Mouse (Mus musculus) lung, postnatal 4 days (tissue): Measurements from ENCODE around the gene Slc6a4.

Source experiments
- DNase-seq, 2 experiments: peaks; one replicate each; pipeline ENCODE4 v3.0.0; 2021

Gene Slc6a4

GRCm38 (mm10) chr11:76997916-76998704, at the start of gene Slc6a4:
Gene Slc6a4 (plus strand): TSS chr11:76998603.
- DNase-seq: peak in 1 of 2 experiments; percentile 22

GRCm38 (mm10) chr11:76953536-76953935, 44.9 kb upstream of the Slc6a4 start:
- no peak for DNase-seq

- DNase-seq: no peak
Observed at GRCm38 (mm10) chr11:76965703-76966102, 32.7 kb upstream of the Slc6a4 start.

GRCm38 (mm10) chr11:76970328-76970727, 28.1 kb upstream of the Slc6a4 start:
- DNase-seq: no peak

- no peak for DNase-seq
Observed at GRCm38 (mm10) chr11:76974680-76975319, 23.6 kb upstream of the Slc6a4 start.

- DNase-seq: no peak
Observed at GRCm38 (mm10) chr11:76981570-76982141, 16.7 kb upstream of the Slc6a4 start.

- DNase-seq: no peak
Observed at GRCm38 (mm10) chr11:76982415-76982814, 16.0 kb upstream of the Slc6a4 start.

GRCm38 (mm10) chr11:76983641-76984040, 14.8 kb upstream of the Slc6a4 start:
- DNase-seq: no peak

GRCm38 (mm10) chr11:76984173-76984572, 14.2 kb upstream of the Slc6a4 start:
- DNase-seq: no peak

- DNase-seq: no peak
Observed at GRCm38 (mm10) chr11:76990839-76991238, 7.6 kb upstream of the Slc6a4 start.

GRCm38 (mm10) chr11:76992886-76993285, 5.5 kb upstream of the Slc6a4 start:
- peak; percentile 36 to 38 for DNase-seq

GRCm38 (mm10) chr11:76995966-76996672, 2.3 kb upstream of the Slc6a4 start:
- peak; percentile 41 for DNase-seq

GRCm38 (mm10) chr11:76997305-76997704, 1.1 kb upstream of the Slc6a4 start:
- peak; percentile 77 to 87 for DNase-seq

GRCm38 (mm10) chr11:76998705-76999226, 363 bp downstream of the Slc6a4 start:
- DNase-seq: no peak

GRCm38 (mm10) chr11:77000741-77001140, 2.3 kb downstream of the Slc6a4 start:
- no peak for DNase-seq

- no peak for DNase-seq
Observed at GRCm38 (mm10) chr11:77002361-77002760, 4.0 kb downstream of the Slc6a4 start.

- DNase-seq: no peak
Observed at GRCm38 (mm10) chr11:77005881-77006280, 7.5 kb downstream of the Slc6a4 start.

GRCm38 (mm10) chr11:77006616-77007015, 8.2 kb downstream of the Slc6a4 start:
- DNase-seq: no peak

- DNase-seq: no peak
Observed at GRCm38 (mm10) chr11:77009069-77010025, 10.9 kb downstream of the Slc6a4 start.

GRCm38 (mm10) chr11:77010762-77011475, 12.5 kb downstream of the Slc6a4 start:
- DNase-seq: no peak

GRCm38 (mm10) chr11:77018046-77018445, 19.6 kb downstream of the Slc6a4 start:
- DNase-seq: no peak
